Mouse (Mus musculus): ENCODE measurements around the gene Slc47a1. TPM values are rescaled to one million over a fixed set of nuclear protein-coding genes. Genes with fewer than 3 reads are reported as not detected.

Gene Slc47a1
- polyA plus RNA-seq, 1 experiment from 2014 or later = 8.0 TPM

- no peak overlapping the region for H3K4me3 ChIP-seq (ENCODE audit: low read depth, low read length)
- no peak for TF ChIP-seq CTCF (IDR thresholded peaks at IDR 0.05; ENCODE audit: low read depth)
- no peak overlapping the region for H3K9ac ChIP-seq (ENCODE audit: low read depth, low read length)
- no peaks in the 10 kb centered on the region for H3K27me3 ChIP-seq (replicated peaks; ENCODE audit: control insufficient read depth, insufficient read depth, low read length)
- no peak overlapping the region for H3K27ac ChIP-seq (ENCODE audit: low read depth, low read length)
- no peaks in the 10 kb centered on the region for H3K36me3 ChIP-seq (ENCODE audit: control insufficient read depth, insufficient read depth)
- 62% methylated on average over 3 of the region's 3 CpGs for WGBS
- no peaks in the 10 kb centered on the region for H3K9me3 ChIP-seq (ENCODE audit: control insufficient read depth)
- no peak for ATAC-seq
- no peak overlapping the region for H3K4me2 ChIP-seq (replicated peaks; ENCODE audit: low read depth)
- H3K4me1 ChIP-seq (replicated peaks; ENCODE audit: control insufficient read depth, insufficient read depth, low read length) = no peaks in the 10 kb centered on the region
Measured at GRCm38 (mm10) chr11:61294431-61294830, 83.7 kb downstream of the Slc47a1 start.

Other genes with a start within 250 kb of the Slc47a1 start
- gene Usp22, start 203.3 kb downstream of the Slc47a1 start, polyA plus RNA-seq (2015; fragmentation: Nextera tagmentation; extraction: Ambion mirVana) = 26.3 and 27.0 TPM in 2 replicates
- 0.10 and 0.12 TPM in 2 replicates for gene Aldh3a1, start 170.8 kb downstream of the Slc47a1 start, polyA plus RNA-seq (2015; fragmentation: Nextera tagmentation; extraction: Ambion mirVana)
- 60.7 and 63.1 TPM in 2 replicates for gene Aldh3a2, start 110.9 kb downstream of the Slc47a1 start, polyA plus RNA-seq (2015; fragmentation: Nextera tagmentation; extraction: Ambion mirVana)
- not detected in 2 replicates for gene Slc47a2, start 35.5 kb downstream of the Slc47a1 start, polyA plus RNA-seq (2015; fragmentation: Nextera tagmentation; extraction: Ambion mirVana)
- gene Rnf112, start 75.8 kb upstream of the Slc47a1 start, polyA plus RNA-seq (2015; fragmentation: Nextera tagmentation; extraction: Ambion mirVana) = 0.56 and 0.69 TPM in 2 replicates
- 78.2 and 97.0 TPM in 2 replicates for gene Mfap4, start 107.1 kb upstream of the Slc47a1 start, polyA plus RNA-seq (2015; fragmentation: Nextera tagmentation; extraction: Ambion mirVana)
- 14.5 and 16.2 TPM in 2 replicates for gene Mapk7, start 116.1 kb upstream of the Slc47a1 start, polyA plus RNA-seq (2015; fragmentation: Nextera tagmentation; extraction: Ambion mirVana)
- gene B9d1, start 126.8 kb upstream of the Slc47a1 start, polyA plus RNA-seq (2015; fragmentation: Nextera tagmentation; extraction: Ambion mirVana) = 6.1 TPM in 2 replicates
- gene Epn2, start 201.3 kb upstream of the Slc47a1 start, polyA plus RNA-seq (2015; fragmentation: Nextera tagmentation; extraction: Ambion mirVana) = 13.5 and 14.4 TPM in 2 replicates

All from intestine, postnatal 0 days (tissue).